Mouse (Mus musculus): ENCODE results near the gene Maml3.

GRCm38 (mm10) chr3:51840095-51840805 lies 264.6 kb downstream of the Maml3 start:
- TF ChIP-seq CTCF (IDR thresholded peaks at IDR 0.05; ENCODE audit: low read depth) (no peak), EP300 (optimal IDR thresholded peaks at IDR 0.05) (no peak)

Data from stomach, postnatal 0 days (tissue).